Mouse (Mus musculus) myocyte (in vitro differentiated cells): ENCODE data around the gene Abcc2. TPM values are rescaled to one million over a fixed set of nuclear protein-coding genes. Genes with fewer than 3 reads are reported as not detected.

Experiments used
- H3K27me3 ChIP-seq: one replicate; pipeline ENCODE4 v1.6.1; 2011; ENCODE audit not compliant: control insufficient read depth, insufficient read depth, insufficient read length
- H3K36me3 ChIP-seq: one replicate; pipeline ENCODE4 v1.6.1; 2011; ENCODE audit not compliant: control insufficient read depth, insufficient read depth
- H3K4me2 ChIP-seq: one replicate; pipeline ENCODE4 v1.6.1; 2011; ENCODE audit warnings: low read depth, control low read depth
- H3K4me3 ChIP-seq: one replicate; pipeline ENCODE4 v1.5.1; 2011; ENCODE audit warnings: mild to moderate bottlenecking, control low read depth, moderate library complexity
- H3K79me2 ChIP-seq: one replicate; pipeline ENCODE4 v1.6.1; 2011; ENCODE audit not compliant: control insufficient read depth, insufficient read depth
- H3ac ChIP-seq: one replicate; pipeline ENCODE4 v1.6.1; 2011; ENCODE audit not compliant: control insufficient read depth, insufficient read length
- CEBPB ChIP-seq: IDR thresholded peaks from 2 replicates; pipeline ENCODE4 v1.6.1; 2011; ENCODE audit warnings: mild to moderate bottlenecking, moderate library complexity; ENCODE audit not compliant: poor library complexity, insufficient read depth, severe bottlenecking
- E2F4 ChIP-seq: IDR thresholded peaks from one replicate; pipeline ENCODE4 v1.6.1; 2011; ENCODE audit warnings: mild to moderate bottlenecking, control low read depth, moderate library complexity; ENCODE audit not compliant: insufficient read depth
- MAX ChIP-seq: IDR thresholded peaks from one replicate; pipeline ENCODE4 v1.6.1; 2011; ENCODE audit warnings: low read depth, mild to moderate bottlenecking, control low read depth
- MYOD1 ChIP-seq, 3 experiments: IDR thresholded peaks; one replicate each; pipeline ENCODE4 v1.6.1; 2011; ENCODE audit warnings: control low read depth in 2 of 3, low read depth in 2 of 3, mild to moderate bottlenecking in 2 of 3, moderate library complexity in 1 of 3; ENCODE audit not compliant: insufficient read length in 2 of 3, control insufficient read depth in 1 of 3
- MYOG ChIP-seq, 3 experiments: IDR thresholded peaks; one replicate each; pipeline ENCODE4 v1.6.1; 2011; ENCODE audit warnings: control low read depth in 2 of 3, low read depth in 2 of 3, mild to moderate bottlenecking in 2 of 3; ENCODE audit not compliant: insufficient read length in 2 of 3, control insufficient read depth in 1 of 3, insufficient read depth in 1 of 3
- POLR2A ChIP-seq: IDR thresholded peaks from one replicate; pipeline ENCODE4 v1.6.1; 2011; ENCODE audit warnings: low read depth, mild to moderate bottlenecking, control low read depth, moderate library complexity; ENCODE audit not compliant: insufficient read length
- POLR2AphosphoS2 ChIP-seq: IDR thresholded peaks from one replicate; pipeline ENCODE4 v1.6.1; 2011; ENCODE audit warnings: low read depth, control low read depth; ENCODE audit not compliant: insufficient read length
- REST ChIP-seq: IDR thresholded peaks from one replicate; pipeline ENCODE4 v1.6.1; 2011; ENCODE audit warnings: mild to moderate bottlenecking, control low read depth, moderate library complexity; ENCODE audit not compliant: insufficient read depth, insufficient read length
- SRF ChIP-seq: IDR thresholded peaks from one replicate; pipeline ENCODE4 v1.6.1; 2011; ENCODE audit warnings: low read depth; ENCODE audit not compliant: control insufficient read depth, insufficient read length
- TCF12 ChIP-seq: IDR thresholded peaks from one replicate; pipeline ENCODE4 v1.6.1; 2011; ENCODE audit warnings: mild to moderate bottlenecking, control low read depth; ENCODE audit not compliant: poor library complexity, insufficient read depth, severe bottlenecking
- TCF3 ChIP-seq: IDR thresholded peaks from one replicate; pipeline ENCODE4 v1.6.1; 2011; ENCODE audit warnings: low read depth, control low read depth; ENCODE audit not compliant: insufficient read length
- USF1 ChIP-seq: IDR thresholded peaks from one replicate; pipeline ENCODE4 v1.6.1; 2011; ENCODE audit warnings: low read depth, mild to moderate bottlenecking, control low read depth, moderate library complexity
- polyA plus RNA-seq: library from polyadenylated mRNA; unstranded; fragments of >200 nt; fragmentation: generic; extraction: Trizol; gene quantifications from one replicate; pipeline ENCODE4 v1.2.1, GENCODE M21; 2012; ENCODE audit warnings: missing spikeins

Gene Abcc2
- polyA plus RNA-seq = not detected

DNA sequence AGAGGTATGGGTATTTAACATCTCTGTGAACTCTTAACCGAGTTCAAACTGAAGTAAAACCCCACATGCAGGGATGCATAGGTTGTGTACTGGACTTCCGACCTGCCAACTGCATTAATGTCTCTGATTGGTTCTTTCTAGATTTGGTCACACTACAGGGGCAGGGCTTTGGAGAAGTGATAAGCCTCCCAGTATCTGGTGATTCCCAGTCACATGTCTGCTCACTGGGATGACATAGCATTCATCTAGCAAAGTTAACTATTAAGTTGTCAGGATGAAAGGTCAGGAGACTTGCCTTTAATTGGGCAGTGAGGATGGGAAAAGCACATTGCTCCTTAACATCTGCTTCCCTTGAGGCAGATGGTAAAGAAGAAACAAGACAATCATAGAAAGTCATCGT lies at the start of gene Abcc2:
Gene Abcc2 (plus strand): TSS at position 213 of the 400 bp plus-strand sequence.
- no peak for TF ChIP-seq MAX
- no peak for TF ChIP-seq TCF3
- no peak for TF ChIP-seq MYOD1 (IDR thresholded peaks at IDR 0.05; ENCODE audit: control insufficient read depth in 1 of 3, insufficient read length in 2 of 3, low read depth in 2 of 3)
- H3K4me3 ChIP-seq = no peak within 1 kb of the TSS
- no peak within 1 kb of the TSS for H3K4me2 ChIP-seq
- H3K27me3 ChIP-seq = peaks cover 24% of the 10 kb centered on the region
- H3K36me3 ChIP-seq = no peaks in the 10 kb centered on the region
- H3ac ChIP-seq = no peak within 1 kb of the TSS
- no peaks in the 10 kb centered on the region for H3K79me2 ChIP-seq

DNA sequence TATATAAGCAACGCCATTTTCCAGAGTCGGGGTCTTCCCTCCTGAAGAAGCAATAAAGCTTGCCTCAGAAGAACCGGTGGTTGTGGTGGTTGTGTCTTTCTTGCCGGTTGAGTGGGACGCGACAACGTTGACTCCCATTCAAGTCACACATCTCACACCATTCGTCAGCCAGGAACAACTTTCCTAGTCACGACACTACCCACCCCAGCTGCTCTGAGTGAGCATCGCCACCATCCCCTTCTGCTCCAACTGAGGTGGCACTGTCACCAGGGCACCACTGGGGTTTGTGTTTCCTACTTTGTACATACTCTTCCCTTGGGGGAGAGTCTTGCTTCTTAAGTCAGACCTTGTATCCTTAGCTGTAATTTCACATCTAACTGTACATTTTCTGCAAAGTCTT lies 43.6 kb upstream of the Abcc2 start:
- Histone ChIP-seq H3K27me3 (no peaks in the 10 kb centered on the region), H3K36me3 (peaks cover 53% of the 10 kb centered on the region), H3K79me2 (no peaks in the 10 kb centered on the region), H3K4me2 (no peak overlapping the region), H3K4me3 (no peak overlapping the region), H3ac (no peak overlapping the region)
- TF ChIP-seq POLR2AphosphoS2 = no peak
- no peak for TF ChIP-seq MAX
- TF ChIP-seq MYOG (IDR thresholded peaks at IDR 0.05; ENCODE audit: control insufficient read depth in 1 of 3, insufficient read depth in 1 of 3, insufficient read length in 2 of 3, low read depth in 2 of 3) = no peak
- no peak for TF ChIP-seq TCF12
- TF ChIP-seq POLR2A = no peak
- no peak for TF ChIP-seq MYOD1 (IDR thresholded peaks at IDR 0.05; ENCODE audit: control insufficient read depth in 1 of 3, insufficient read length in 2 of 3, low read depth in 2 of 3)
- TF ChIP-seq CEBPB = no peak
- no peak for TF ChIP-seq USF1
- no peak for TF ChIP-seq REST
- TF ChIP-seq TCF3 = no peak
- TF ChIP-seq E2F4 = no peak

- no peak overlapping the region for H3K4me3 ChIP-seq
- H3K36me3 ChIP-seq = peaks cover 77% of the 10 kb centered on the region
- H3K4me2 ChIP-seq = no peak overlapping the region
- no peaks in the 10 kb centered on the region for H3K79me2 ChIP-seq
- no peak overlapping the region for H3ac ChIP-seq
- no peaks in the 10 kb centered on the region for H3K27me3 ChIP-seq
- no peak for TF ChIP-seq USF1
Observed at GRCm38 (mm10) chr19:43743401-43743800, 38.6 kb upstream of the Abcc2 start.

- peaks cover 74% of the 10 kb centered on the region for H3K36me3 ChIP-seq
- TF ChIP-seq MYOD1 (IDR thresholded peaks at IDR 0.05; ENCODE audit: control insufficient read depth in 1 of 3, insufficient read length in 2 of 3, low read depth in 2 of 3) (no peak), TCF3 (no peak), TCF12 (no peak), MAX (no peak), E2F4 (no peak), REST (no peak), POLR2A (no peak), SRF (no peak), POLR2AphosphoS2 (no peak), CEBPB (no peak), USF1 (no peak), MYOG (IDR thresholded peaks at IDR 0.05; ENCODE audit: control insufficient read depth in 1 of 3, insufficient read depth in 1 of 3, insufficient read length in 2 of 3, low read depth in 2 of 3) (no peak)
- H3K4me2 ChIP-seq = no peak overlapping the region
- no peaks in the 10 kb centered on the region for H3K27me3 ChIP-seq
- H3K79me2 ChIP-seq = no peaks in the 10 kb centered on the region
- no peak overlapping the region for H3ac ChIP-seq
- H3K4me3 ChIP-seq = no peak overlapping the region
Observed at GRCm38 (mm10) chr19:43745740-43746139, 36.3 kb upstream of the Abcc2 start.

GRCm38 (mm10) chr19:43747877-43748276 lies 34.1 kb upstream of the Abcc2 start:
- H3K4me2 ChIP-seq = no peak overlapping the region
- no peak overlapping the region for H3K4me3 ChIP-seq
- no peak for TF ChIP-seq SRF
- TF ChIP-seq POLR2AphosphoS2 = no peak
- no peak for TF ChIP-seq E2F4
- no peak for TF ChIP-seq CEBPB
- TF ChIP-seq TCF12 = no peak
- TF ChIP-seq REST = no peak
- no peak for TF ChIP-seq MAX
- TF ChIP-seq USF1 = no peak
- TF ChIP-seq TCF3 = no peak
- TF ChIP-seq POLR2A = no peak
- TF ChIP-seq MYOG (IDR thresholded peaks at IDR 0.05; ENCODE audit: control insufficient read depth in 1 of 3, insufficient read depth in 1 of 3, insufficient read length in 2 of 3, low read depth in 2 of 3) = no peak
- TF ChIP-seq MYOD1 (IDR thresholded peaks at IDR 0.05; ENCODE audit: control insufficient read depth in 1 of 3, insufficient read length in 2 of 3, low read depth in 2 of 3) = no peak
- peaks cover 61% of the 10 kb centered on the region for H3K36me3 ChIP-seq
- no peaks in the 10 kb centered on the region for H3K27me3 ChIP-seq
- no peak overlapping the region for H3ac ChIP-seq
- H3K79me2 ChIP-seq = no peaks in the 10 kb centered on the region
